Mouse (Mus musculus): Measurements from ENCODE around the gene Adgre5.

Gene Adgre5

DNA sequence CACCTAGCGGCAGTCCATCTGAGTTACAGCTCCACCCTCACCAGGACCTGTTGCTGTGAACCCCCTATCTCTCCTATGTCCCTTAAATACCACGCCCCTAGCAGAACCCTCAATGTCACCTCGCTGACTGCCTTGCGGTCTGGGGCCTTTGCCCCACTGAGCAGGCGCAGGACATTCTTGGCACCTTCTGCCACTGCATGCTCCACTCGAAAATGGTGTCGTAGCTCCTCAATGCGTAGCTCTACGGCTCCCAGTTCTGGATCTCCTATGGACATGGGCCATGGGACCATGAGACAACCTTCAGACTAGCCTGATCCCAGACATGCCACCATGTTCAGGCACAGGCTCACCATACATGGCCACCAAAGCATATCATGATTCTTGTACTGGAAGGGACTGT is 56.6 kb downstream of the Adgre5 start:
- no peak for DNase-seq (ENCODE audit: low spot score)

DNA sequence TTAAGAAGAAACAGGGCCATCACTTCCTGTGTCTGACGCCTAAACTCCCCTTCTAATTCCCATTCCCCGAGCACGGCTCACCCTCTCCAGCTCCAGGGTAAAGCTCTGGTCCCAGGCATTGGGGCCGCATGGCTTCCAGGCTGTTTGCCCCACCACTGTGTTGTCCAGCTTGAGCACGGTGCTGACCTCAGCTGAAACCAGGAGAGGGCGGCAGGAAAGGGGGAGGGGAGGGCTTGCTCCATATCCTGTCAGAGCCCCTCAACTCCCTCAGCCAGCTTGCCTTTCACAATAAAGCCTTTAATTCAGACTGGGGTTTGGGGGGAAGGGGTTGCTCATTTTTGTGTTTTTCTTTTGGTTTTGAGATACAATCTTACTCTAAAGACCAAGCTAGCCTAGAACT is 60.0 kb downstream of the Adgre5 start:
- no peak for DNase-seq (ENCODE audit: low spot score)

DNA sequence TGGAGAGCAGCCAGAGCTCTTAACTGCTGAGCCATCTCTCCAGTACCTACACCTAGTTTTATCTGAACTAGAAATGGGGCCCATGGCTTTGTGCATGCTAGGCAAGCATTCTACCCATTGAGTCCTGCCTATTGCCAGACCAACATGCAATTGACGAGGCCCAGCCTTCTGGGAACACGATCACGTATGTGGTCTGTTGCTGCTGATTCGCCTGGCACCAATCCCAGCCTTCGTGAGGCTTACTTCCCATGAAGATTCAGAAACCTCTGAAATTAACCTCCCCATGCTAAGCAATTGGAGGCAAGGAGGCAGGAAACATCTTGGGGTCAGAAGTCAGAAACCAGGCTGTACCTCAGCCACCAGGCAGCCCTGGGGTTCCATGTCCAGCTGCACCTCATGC is 60.5 kb downstream of the Adgre5 start:
- DNase-seq (ENCODE audit: low spot score), result no peak

DNA sequence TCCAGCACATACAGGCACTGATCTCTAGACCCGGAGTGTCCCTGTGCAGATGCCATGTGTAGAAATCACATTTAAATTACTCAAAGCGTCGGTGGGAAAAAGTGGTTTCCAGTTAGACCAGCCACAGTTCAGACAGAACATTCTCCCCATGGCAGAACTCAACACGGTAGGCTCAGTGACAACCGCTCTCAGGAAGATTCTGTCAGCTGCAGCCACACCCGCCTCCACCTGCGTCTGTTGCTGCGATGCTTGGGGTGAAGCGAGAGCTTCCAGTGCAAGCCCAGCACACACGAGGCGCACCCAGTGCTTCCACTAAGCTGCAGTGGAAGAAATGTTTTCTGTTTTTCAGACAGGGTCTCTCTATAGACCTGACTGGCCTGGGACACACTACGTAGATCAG is 61.3 kb downstream of the Adgre5 start:
- no peak for DNase-seq (ENCODE audit: low spot score)

DNA sequence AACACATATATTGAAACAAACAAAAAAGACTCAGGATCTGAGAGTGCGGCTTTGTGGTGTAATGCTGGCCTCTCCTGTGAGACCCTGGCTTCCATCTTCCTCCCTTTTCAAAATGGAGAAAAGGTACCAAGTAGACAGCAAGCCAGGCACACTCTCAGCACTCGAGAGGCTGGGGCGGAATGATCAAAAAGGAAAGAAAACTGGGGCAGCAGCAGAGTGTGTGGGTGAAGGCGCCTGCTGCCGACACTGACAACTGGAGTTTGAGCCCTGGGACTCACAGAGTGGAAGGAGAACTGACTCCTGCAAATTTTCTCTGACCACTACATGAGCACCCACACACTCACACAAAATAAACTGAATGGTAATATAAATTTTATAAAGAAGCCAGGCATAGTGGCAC is 66.6 kb downstream of the Adgre5 start:
- no peak for DNase-seq (ENCODE audit: low spot score)
